Mouse (Mus musculus): ENCODE measurements at regions not wholly inside any gene's neighbourhood (a gene's known extent, or its start where the extent isn't known, plus 50 kb on each side); places are given as distances from the start of the nearest gene placed in this dataset.

DNA sequence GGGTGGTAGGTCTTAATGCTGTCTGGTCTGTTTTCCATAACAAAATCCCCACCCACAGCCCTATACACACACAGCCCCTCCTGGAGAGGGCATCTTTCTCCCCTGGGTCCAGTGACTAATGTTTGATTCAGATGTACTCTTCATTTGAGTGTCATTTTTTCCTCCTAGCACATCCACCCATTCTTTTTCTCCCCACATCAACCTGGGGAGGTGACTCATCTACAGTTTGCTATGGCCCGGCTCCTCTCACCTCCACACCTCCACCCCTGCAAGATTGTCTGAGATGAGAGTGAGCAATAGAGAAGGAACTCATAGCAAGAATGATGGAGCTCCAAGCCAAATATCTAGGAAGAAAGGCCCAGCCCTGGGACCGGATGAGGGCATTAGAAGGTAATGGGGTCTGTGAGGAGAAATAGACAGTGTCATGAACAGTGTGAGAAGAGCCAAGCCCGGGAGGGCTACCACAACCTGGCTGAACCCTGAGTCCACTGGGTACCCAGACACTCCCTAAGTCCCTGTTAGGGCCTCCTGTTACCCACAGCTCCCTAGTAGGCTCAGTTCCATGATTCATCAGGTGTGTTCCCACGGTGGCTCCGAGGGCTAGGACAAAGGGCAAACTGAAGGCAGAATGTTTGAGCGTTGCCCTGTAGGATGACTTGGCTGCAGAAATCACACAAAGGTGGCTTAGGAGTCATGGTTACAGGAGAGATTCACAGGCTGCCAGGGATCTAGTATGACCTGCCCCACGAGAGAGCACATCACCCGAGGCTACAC lies 479.6 kb upstream of the Gm10131 start:
- H3K4me2 ChIP-seq (ENCODE audit: low read depth) = no peak overlapping the region
- H3ac ChIP-seq (ENCODE audit: control insufficient read depth, insufficient read length) = no peak overlapping the region
- H3K36me3 ChIP-seq (ENCODE audit: control insufficient read depth, insufficient read depth) = no peaks in the 10 kb centered on the region
- TF ChIP-seq TCF12 (IDR thresholded peaks at IDR 0.05; ENCODE audit: insufficient read depth, poor library complexity, severe bottlenecking) (no peak), REST (IDR thresholded peaks at IDR 0.05; ENCODE audit: insufficient read depth, insufficient read length) (no peak), TCF3 (IDR thresholded peaks at IDR 0.05; ENCODE audit: insufficient read length, low read depth) (no peak), POLR2A (IDR thresholded peaks at IDR 0.05; ENCODE audit: insufficient read length, low read depth) (no peak), MYOD1 (IDR thresholded peaks at IDR 0.05; ENCODE audit: control insufficient read depth in 1 of 3, insufficient read length in 2 of 3, low read depth in 2 of 3) (no peak), MAX (IDR thresholded peaks at IDR 0.05; ENCODE audit: low read depth) (no peak), MYOG (IDR thresholded peaks at IDR 0.05; ENCODE audit: control insufficient read depth in 1 of 3, insufficient read depth in 1 of 3, insufficient read length in 2 of 3, low read depth in 2 of 3) (no peak)
- no peaks in the 10 kb centered on the region for H3K27me3 ChIP-seq (ENCODE audit: control insufficient read depth, insufficient read depth, insufficient read length)
- no peak overlapping the region for H3K4me3 ChIP-seq
- no peaks in the 10 kb centered on the region for H3K79me2 ChIP-seq (ENCODE audit: control insufficient read depth, insufficient read depth)

GRCm38 (mm10) chr8:34578043-34578442 lies 466.5 kb upstream of the Gm10131 start:
- H3K27me3 ChIP-seq (ENCODE audit: control insufficient read depth, insufficient read depth, insufficient read length) = no peaks in the 10 kb centered on the region
- no peaks in the 10 kb centered on the region for H3K36me3 ChIP-seq (ENCODE audit: control insufficient read depth, insufficient read depth)
- TF ChIP-seq POLR2AphosphoS2 (IDR thresholded peaks at IDR 0.05; ENCODE audit: insufficient read length, low read depth) = no peak
- TF ChIP-seq E2F4 (IDR thresholded peaks at IDR 0.05; ENCODE audit: insufficient read depth) = no peak
- TF ChIP-seq MAX (IDR thresholded peaks at IDR 0.05; ENCODE audit: low read depth) = no peak
- TF ChIP-seq POLR2A (IDR thresholded peaks at IDR 0.05; ENCODE audit: insufficient read length, low read depth) = no peak
- no peak for TF ChIP-seq SRF (IDR thresholded peaks at IDR 0.05; ENCODE audit: control insufficient read depth, insufficient read length, low read depth)
- TF ChIP-seq TCF3 (IDR thresholded peaks at IDR 0.05; ENCODE audit: insufficient read length, low read depth) = no peak
- TF ChIP-seq REST (IDR thresholded peaks at IDR 0.05; ENCODE audit: insufficient read depth, insufficient read length) = no peak
- TF ChIP-seq USF1 (IDR thresholded peaks at IDR 0.05; ENCODE audit: low read depth) = no peak
- no peak for TF ChIP-seq MYOG (IDR thresholded peaks at IDR 0.05; ENCODE audit: control insufficient read depth in 1 of 3, insufficient read depth in 1 of 3, insufficient read length in 2 of 3, low read depth in 2 of 3)
- no peak for TF ChIP-seq CEBPB (IDR thresholded peaks at IDR 0.05; ENCODE audit: insufficient read depth, poor library complexity, severe bottlenecking)
- no peak overlapping the region for H3K4me2 ChIP-seq (ENCODE audit: low read depth)
- H3K4me3 ChIP-seq = no peak overlapping the region
- H3ac ChIP-seq (ENCODE audit: control insufficient read depth, insufficient read length) = no peak overlapping the region
- H3K79me2 ChIP-seq (ENCODE audit: control insufficient read depth, insufficient read depth) = no peaks in the 10 kb centered on the region

DNA sequence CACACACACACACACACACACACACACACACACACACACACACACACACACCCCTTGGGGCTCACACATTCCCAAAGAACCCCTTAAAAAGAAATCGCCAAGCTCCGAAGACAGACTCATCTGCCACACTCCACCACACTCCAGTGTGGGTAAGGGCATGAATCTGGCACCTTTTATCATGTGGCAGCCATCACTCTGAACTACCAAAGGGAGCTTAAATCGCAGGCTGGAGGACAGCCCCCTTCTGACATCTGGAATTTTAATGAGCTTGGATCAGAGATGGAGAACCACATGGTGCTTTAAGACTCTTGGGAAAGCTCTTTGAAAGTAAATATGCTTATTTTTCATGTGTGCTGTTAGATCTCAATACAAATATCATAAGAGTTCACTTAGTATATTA lies 462.5 kb upstream of the Gm10131 start:
- no peaks in the 10 kb centered on the region for H3K79me2 ChIP-seq (ENCODE audit: control insufficient read depth, insufficient read depth)
- H3ac ChIP-seq (ENCODE audit: control insufficient read depth, insufficient read length) = no peak overlapping the region
- no peaks in the 10 kb centered on the region for H3K36me3 ChIP-seq (ENCODE audit: control insufficient read depth, insufficient read depth)
- no peaks in the 10 kb centered on the region for H3K27me3 ChIP-seq (ENCODE audit: control insufficient read depth, insufficient read depth, insufficient read length)
- H3K4me3 ChIP-seq = no peak overlapping the region
- TF ChIP-seq TCF3 (IDR thresholded peaks at IDR 0.05; ENCODE audit: insufficient read length, low read depth) (no peak), MYOD1 (IDR thresholded peaks at IDR 0.05; ENCODE audit: control insufficient read depth in 1 of 3, insufficient read length in 2 of 3, low read depth in 2 of 3) (no peak), POLR2AphosphoS2 (IDR thresholded peaks at IDR 0.05; ENCODE audit: insufficient read length, low read depth) (no peak), USF1 (IDR thresholded peaks at IDR 0.05; ENCODE audit: low read depth) (no peak), SRF (IDR thresholded peaks at IDR 0.05; ENCODE audit: control insufficient read depth, insufficient read length, low read depth) (no peak), TCF12 (IDR thresholded peaks at IDR 0.05; ENCODE audit: insufficient read depth, poor library complexity, severe bottlenecking) (no peak), CEBPB (IDR thresholded peaks at IDR 0.05; ENCODE audit: insufficient read depth, poor library complexity, severe bottlenecking) (no peak), MAX (IDR thresholded peaks at IDR 0.05; ENCODE audit: low read depth) (no peak), MYOG (IDR thresholded peaks at IDR 0.05; ENCODE audit: control insufficient read depth in 1 of 3, insufficient read depth in 1 of 3, insufficient read length in 2 of 3, low read depth in 2 of 3) (no peak), POLR2A (IDR thresholded peaks at IDR 0.05; ENCODE audit: insufficient read length, low read depth) (no peak), REST (IDR thresholded peaks at IDR 0.05; ENCODE audit: insufficient read depth, insufficient read length) (no peak), E2F4 (IDR thresholded peaks at IDR 0.05; ENCODE audit: insufficient read depth) (no peak)
- H3K4me2 ChIP-seq (ENCODE audit: low read depth) = no peak overlapping the region

GRCm38 (mm10) chr8:34573007-34573881 lies 461.7 kb upstream of the Gm10131 start:
- TF ChIP-seq MYOD1 (IDR thresholded peaks at IDR 0.05; ENCODE audit: control insufficient read depth in 1 of 3, insufficient read length in 2 of 3, low read depth in 2 of 3) (no peak), CEBPB (IDR thresholded peaks at IDR 0.05; ENCODE audit: insufficient read depth, poor library complexity, severe bottlenecking) (no peak), MAX (IDR thresholded peaks at IDR 0.05; ENCODE audit: low read depth) (no peak), POLR2A (IDR thresholded peaks at IDR 0.05; ENCODE audit: insufficient read length, low read depth) (no peak), E2F4 (IDR thresholded peaks at IDR 0.05; ENCODE audit: insufficient read depth) (no peak), TCF3 (IDR thresholded peaks at IDR 0.05; ENCODE audit: insufficient read length, low read depth) (no peak), POLR2AphosphoS2 (IDR thresholded peaks at IDR 0.05; ENCODE audit: insufficient read length, low read depth) (no peak), MYOG (IDR thresholded peaks at IDR 0.05; ENCODE audit: control insufficient read depth in 1 of 3, insufficient read depth in 1 of 3, insufficient read length in 2 of 3, low read depth in 2 of 3) (no peak), TCF12 (IDR thresholded peaks at IDR 0.05; ENCODE audit: insufficient read depth, poor library complexity, severe bottlenecking) (no peak), USF1 (IDR thresholded peaks at IDR 0.05; ENCODE audit: low read depth) (no peak), REST (IDR thresholded peaks at IDR 0.05; ENCODE audit: insufficient read depth, insufficient read length) (no peak), SRF (IDR thresholded peaks at IDR 0.05; ENCODE audit: control insufficient read depth, insufficient read length, low read depth) (no peak)
- Histone ChIP-seq H3K36me3 (ENCODE audit: control insufficient read depth, insufficient read depth) (no peaks in the 10 kb centered on the region), H3K4me3 (no peak overlapping the region), H3K79me2 (ENCODE audit: control insufficient read depth, insufficient read depth) (no peaks in the 10 kb centered on the region), H3K27me3 (ENCODE audit: control insufficient read depth, insufficient read depth, insufficient read length) (no peaks in the 10 kb centered on the region), H3K4me2 (ENCODE audit: low read depth) (no peak overlapping the region), H3ac (ENCODE audit: control insufficient read depth, insufficient read length) (no peak overlapping the region)
